Mouse (Mus musculus) frontal cortex, adult 2 months (tissue): ENCODE measurements at regions not wholly inside any gene's neighbourhood (a gene's known extent, or its start where the extent isn't known, plus 50 kb on each side); places are given as distances from the start of the nearest gene placed in this dataset.

Experiments
- DNase-seq, 2 experiments: peaks; one replicate each; pipeline ENCODE4 v3.0.0; 2022; ENCODE audit warnings: low spot score in 1 of 2; ENCODE audit errors: extremely low spot score in 1 of 2

- no peak for DNase-seq
Observed at GRCm38 (mm10) chr13:60425140-60425539, 176.6 kb upstream of the Dapk1 start.

- no peak for DNase-seq
Observed at GRCm38 (mm10) chr13:60425556-60425955, 176.2 kb upstream of the Dapk1 start.

GRCm38 (mm10) chr13:60426192-60426840 lies 175.4 kb upstream of the Dapk1 start:
- DNase-seq, result no peak

- no peak for DNase-seq
Observed at GRCm38 (mm10) chr13:60427077-60427476, 174.7 kb upstream of the Dapk1 start.

- DNase-seq, result no peak
Observed at GRCm38 (mm10) chr13:60427755-60428385, 173.9 kb upstream of the Dapk1 start.

GRCm38 (mm10) chr13:60429148-60429547 lies 172.6 kb upstream of the Dapk1 start:
- DNase-seq, result no peak

- DNase-seq, result no peak
Observed at GRCm38 (mm10) chr13:60431412-60431811, 170.3 kb upstream of the Dapk1 start.

GRCm38 (mm10) chr13:60434221-60435210 lies 167.2 kb upstream of the Dapk1 start:
- DNase-seq, result no peak

- no peak for DNase-seq
Observed at GRCm38 (mm10) chr13:60435333-60435732, 166.4 kb upstream of the Dapk1 start.

- no peak for DNase-seq
Observed at GRCm38 (mm10) chr13:60438177-60438576, 163.6 kb upstream of the Dapk1 start.

- no peak for DNase-seq
Observed at GRCm38 (mm10) chr13:60440586-60440985, 161.2 kb upstream of the Dapk1 start.

GRCm38 (mm10) chr13:60445164-60445563 lies 156.6 kb upstream of the Dapk1 start:
- no peak for DNase-seq

- DNase-seq, result no peak
Observed at GRCm38 (mm10) chr13:60446926-60447325, 154.8 kb upstream of the Dapk1 start.

- no peak for DNase-seq
Observed at GRCm38 (mm10) chr13:60450721-60451506, 150.8 kb upstream of the Dapk1 start.

GRCm38 (mm10) chr13:60453821-60454483 lies 147.8 kb upstream of the Dapk1 start:
- no peak for DNase-seq

- no peak for DNase-seq
Observed at GRCm38 (mm10) chr13:60455033-60455619, 146.6 kb upstream of the Dapk1 start.

GRCm38 (mm10) chr13:60455863-60456551 lies 145.7 kb upstream of the Dapk1 start:
- DNase-seq, result no peak

GRCm38 (mm10) chr13:60457277-60457676 lies 144.5 kb upstream of the Dapk1 start:
- DNase-seq, result no peak

GRCm38 (mm10) chr13:60459002-60459401 lies 142.7 kb upstream of the Dapk1 start:
- DNase-seq, result no peak
